Mouse (Mus musculus) kidney, embryonic 16.5 days (tissue): ENCODE results near the gene Cxcr5. TPM values are rescaled to one million over a fixed set of nuclear protein-coding genes. Genes with fewer than 3 reads are reported as not detected.
A peak's percentile ranks its signal among the peaks of the same experiment; 100 is the strongest.

Experiments
- ATAC-seq: fragments of 200-750 bp; cut with Nextera tagmentation; 2 replicates; pipeline ENCODE4 v1.8.0; 2017; ENCODE audit warnings: moderate TSS enrichment; ENCODE audit not compliant: low FRiP score, low TSS enrichment
- H3K27ac ChIP-seq: fragments of 300-500 bp; sonication (generic); 2 replicates; pipeline ENCODE4 v1.5.1; 2014; ENCODE audit warnings: low read length
- H3K27me3 ChIP-seq: fragments of 300-500 bp; sonication (generic); 2 replicates; pipeline ENCODE4 v1.6.1; 2014; ENCODE audit warnings: low read length, control low read depth, mixed read lengths; ENCODE audit not compliant: insufficient read depth
- H3K36me3 ChIP-seq: fragments of 300-500 bp; sonication (generic); 2 replicates; pipeline ENCODE4 v1.6.1; 2014; ENCODE audit warnings: low read length, control low read depth, mixed read lengths; ENCODE audit not compliant: insufficient read depth
- H3K4me1 ChIP-seq: fragments of 300-500 bp; sonication (generic); 2 replicates; pipeline ENCODE4 v1.6.1; 2014; ENCODE audit warnings: low read length, control low read depth, mixed read lengths; ENCODE audit not compliant: insufficient read depth
- H3K4me2 ChIP-seq: fragments of 300-500 bp; sonication (generic); replicated peaks from 2 replicates; pipeline ENCODE4 v1.6.1; 2014; ENCODE audit warnings: low read depth, low read length
- H3K4me3 ChIP-seq: fragments of 300-500 bp; sonication (generic); 2 replicates; pipeline ENCODE4 v1.5.1; 2014; ENCODE audit warnings: mild to moderate bottlenecking, low read length
- H3K9ac ChIP-seq: fragments of 300-500 bp; sonication (generic); replicated peaks from 2 replicates; pipeline ENCODE4 v1.6.1; 2014; ENCODE audit warnings: low read length
- H3K9me3 ChIP-seq: fragments of 300-500 bp; sonication (generic); 2 replicates; pipeline ENCODE4 v1.6.1; 2016; ENCODE audit warnings: low read length, control low read depth
- WGBS: fragments of 180-500 bp; shearing (Covaris S2); extraction: QIAGEN DNeasy Blood & Tissue Kit; methylation state at CpG from one replicate; pipeline ENCODE4 v1.1.7; 2014; 5-methylcytosine and 5-hydroxymethylcytosine counted together
- polyA plus RNA-seq: library from polyadenylated mRNA; unstranded; fragments of >200 nt; fragmentation: Nextera tagmentation; extraction: Ambion mirVana; gene quantifications from 2 replicates; pipeline ENCODE4 v1.2.1, GENCODE M21; 2015

Cxcr5 gene
- polyA plus RNA-seq, 1 experiment from 2014 or later = 0.11 TPM

GRCm38 (mm10) chr9:44542364-44542763 lies 19.3 kb downstream of the Cxcr5 start:
- Histone ChIP-seq H3K4me2 (no peak overlapping the region), H3K36me3 (no peaks in the 10 kb centered on the region), H3K27me3 (no peaks in the 10 kb centered on the region), H3K9ac (no peak overlapping the region), H3K9me3 (0 out of 2 replicates have a peak, but pooled peaks cover 2% of the 10 kb centered on the region), H3K27ac (no peak overlapping the region), H3K4me3 (no peak overlapping the region), H3K4me1 (peaks cover 7% of the 10 kb centered on the region)
- ATAC-seq = no peak
- 75% methylated on average over 4 of the region's 4 CpGs for WGBS

- no peak overlapping the region for H3K27ac ChIP-seq
- no peak overlapping the region for H3K4me3 ChIP-seq
- H3K4me2 ChIP-seq = no peak overlapping the region
- no peak overlapping the region for H3K9ac ChIP-seq
- ATAC-seq = no peak
- 0 out of 2 replicates have a peak, but pooled peaks cover 2% of the 10 kb centered on the region for H3K9me3 ChIP-seq
- peaks cover 11% of the 10 kb centered on the region for H3K4me1 ChIP-seq
- H3K27me3 ChIP-seq = no peaks in the 10 kb centered on the region
- no peaks in the 10 kb centered on the region for H3K36me3 ChIP-seq
- WGBS = 84% methylated on average over 3 of the region's 3 CpGs
These were observed 21.0 kb downstream of the Cxcr5 start for GRCm38 (mm10) chr9:44540676-44541075.

- 48% methylated on average over 2 of the region's 2 CpGs for WGBS
- no peaks in the 10 kb centered on the region for H3K36me3 ChIP-seq
- H3K4me2 ChIP-seq = no peak overlapping the region
- H3K9me3 ChIP-seq = 0 out of 2 replicates have a peak, but pooled peaks cover 2% of the 10 kb centered on the region
- peaks cover 11% of the 10 kb centered on the region for H3K4me1 ChIP-seq
- no peaks in the 10 kb centered on the region for H3K27me3 ChIP-seq
- no peak overlapping the region for H3K9ac ChIP-seq
- no peak overlapping the region for H3K4me3 ChIP-seq
- ATAC-seq = peak; percentile 15; the same call in 1 of the 2 replicates
- H3K27ac ChIP-seq = no peak overlapping the region
These were observed 21.8 kb downstream of the Cxcr5 start for GRCm38 (mm10) chr9:44539816-44540421.

GRCm38 (mm10) chr9:44537625-44538301 lies 23.9 kb downstream of the Cxcr5 start:
- 0 out of 2 replicates have a peak, but pooled peaks have one; percentile 31 for ATAC-seq
- Histone ChIP-seq H3K4me1 (peaks cover 11% of the 10 kb centered on the region), H3K27me3 (no peaks in the 10 kb centered on the region), H3K9me3 (no peaks in the 10 kb centered on the region), H3K9ac (no peak overlapping the region), H3K27ac (no peak overlapping the region), H3K4me3 (no peak overlapping the region), H3K36me3 (no peaks in the 10 kb centered on the region), H3K4me2 (0 out of 2 replicates have a peak overlapping the region, but pooled peaks have one; percentile 3)
- WGBS = 40% methylated on average over 19 of the region's 19 CpGs

- H3K4me2 ChIP-seq = no peak overlapping the region
- no peak overlapping the region for H3K9ac ChIP-seq
- ATAC-seq = no peak
- H3K36me3 ChIP-seq = no peaks in the 10 kb centered on the region
- WGBS = 65% methylated on average over 6 of the region's 6 CpGs
- H3K27ac ChIP-seq = no peak overlapping the region
- peaks cover 10% of the 10 kb centered on the region for H3K4me1 ChIP-seq
- no peaks in the 10 kb centered on the region for H3K27me3 ChIP-seq
- H3K4me3 ChIP-seq = no peak overlapping the region
- 0 out of 2 replicates have a peak, but pooled peaks cover 3% of the 10 kb centered on the region for H3K9me3 ChIP-seq
These were observed 28.6 kb downstream of the Cxcr5 start for GRCm38 (mm10) chr9:44532991-44533580.

- Histone ChIP-seq H3K9ac (no peak overlapping the region), H3K4me1 (no peaks in the 10 kb centered on the region), H3K36me3 (no peaks in the 10 kb centered on the region), H3K4me3 (no peak overlapping the region), H3K4me2 (no peak overlapping the region), H3K9me3 (0 out of 2 replicates have a peak, but pooled peaks cover 3% of the 10 kb centered on the region), H3K27me3 (no peaks in the 10 kb centered on the region), H3K27ac (no peak overlapping the region)
- WGBS = 45% methylated on average over 8 of the region's 8 CpGs
- no peak for ATAC-seq
These were observed 33.3 kb downstream of the Cxcr5 start for GRCm38 (mm10) chr9:44528340-44528739.

GRCm38 (mm10) chr9:44526337-44527112 lies 35.2 kb downstream of the Cxcr5 start:
- H3K4me2 ChIP-seq = no peak overlapping the region
- 0 out of 2 replicates have a peak, but pooled peaks cover 2% of the 10 kb centered on the region for H3K9me3 ChIP-seq
- no peak overlapping the region for H3K9ac ChIP-seq
- H3K27me3 ChIP-seq = no peaks in the 10 kb centered on the region
- H3K4me3 ChIP-seq = no peak overlapping the region
- no peak overlapping the region for H3K27ac ChIP-seq
- 61% methylated on average over 9 of the region's 9 CpGs for WGBS
- no peaks in the 10 kb centered on the region for H3K4me1 ChIP-seq
- H3K36me3 ChIP-seq = no peaks in the 10 kb centered on the region
- ATAC-seq = no peak

- WGBS = 92% methylated on average over 8 of the region's 8 CpGs
- H3K27ac ChIP-seq = no peak overlapping the region
- no peak overlapping the region for H3K4me2 ChIP-seq
- H3K4me1 ChIP-seq = no peaks in the 10 kb centered on the region
- no peaks in the 10 kb centered on the region for H3K27me3 ChIP-seq
- H3K9ac ChIP-seq = no peak overlapping the region
- no peak overlapping the region for H3K4me3 ChIP-seq
- no peaks in the 10 kb centered on the region for H3K36me3 ChIP-seq
- ATAC-seq = no peak
- H3K9me3 ChIP-seq = no peaks in the 10 kb centered on the region
These were observed 36.1 kb downstream of the Cxcr5 start for GRCm38 (mm10) chr9:44525589-44525988.

- 77% methylated on average over 3 of the region's 3 CpGs for WGBS
- no peak overlapping the region for H3K4me2 ChIP-seq
- no peak overlapping the region for H3K9ac ChIP-seq
- H3K4me3 ChIP-seq = no peak overlapping the region
- ATAC-seq = no peak
- no peaks in the 10 kb centered on the region for H3K27me3 ChIP-seq
- no peaks in the 10 kb centered on the region for H3K9me3 ChIP-seq
- H3K27ac ChIP-seq = no peak overlapping the region
- no peaks in the 10 kb centered on the region for H3K36me3 ChIP-seq
- H3K4me1 ChIP-seq = no peaks in the 10 kb centered on the region
These were observed 36.7 kb downstream of the Cxcr5 start for GRCm38 (mm10) chr9:44525001-44525400.
